Mouse (Mus musculus) E14TG2a.4 (cell line): ENCODE results near the gene Wwp2.

ENCODE experiments used
- H3K27me3 ChIP-seq: 2 replicates; pipeline ENCODE4 v1.6.1; 2014; ENCODE audit warnings: low read length, control low read depth; ENCODE audit not compliant: insufficient read depth
- H3K36me3 ChIP-seq: 2 replicates; pipeline ENCODE4 v1.6.1; 2014; ENCODE audit warnings: low read length, control low read depth; ENCODE audit not compliant: insufficient read depth
- H3K4me1 ChIP-seq: replicated peaks from 2 replicates; pipeline ENCODE4 v1.6.1; 2014; ENCODE audit warnings: low read depth, low read length, control low read depth
- H3K4me3 ChIP-seq: replicated peaks from 2 replicates; pipeline ENCODE4 v1.5.1; 2014; ENCODE audit warnings: mild to moderate bottlenecking, low read length
- H3K9me3 ChIP-seq: 2 replicates; pipeline ENCODE4 v1.6.1; 2014; ENCODE audit warnings: low read length, control low read depth
- CTCF ChIP-seq: conservative IDR thresholded peaks from 2 replicates; pipeline ENCODE4 v1.5.1; 2014; ENCODE audit warnings: low read length
- NANOG ChIP-seq: IDR thresholded peaks from 2 replicates; pipeline ENCODE4 v1.6.1; 2014; ENCODE audit warnings: borderline replicate concordance, low read length, mixed read lengths
- POU5F1 ChIP-seq: IDR thresholded peaks from 2 replicates; pipeline ENCODE4 v1.6.1; 2014; ENCODE audit warnings: low read length, borderline replicate concordance

Gene Wwp2

DNA sequence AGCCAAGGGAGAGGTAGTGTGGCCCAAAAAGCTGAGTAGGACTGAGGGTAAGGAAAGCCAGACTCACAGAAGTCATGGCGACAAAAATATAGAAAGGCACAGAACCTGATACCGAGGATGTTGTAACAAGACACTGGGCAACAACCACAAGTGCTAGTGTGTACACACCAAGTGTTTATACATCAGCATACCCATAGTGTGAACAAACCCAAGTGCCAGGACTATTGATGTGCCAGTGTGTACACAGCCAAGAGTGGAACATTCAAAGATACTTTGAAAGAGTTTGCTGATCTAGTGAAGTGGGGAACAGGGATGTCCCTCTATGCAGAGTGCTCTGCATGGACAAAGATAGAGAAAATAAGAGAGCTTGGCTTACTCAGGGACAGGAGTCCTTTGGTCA, 54.5 kb downstream of the Wwp2 start:
- TF ChIP-seq NANOG, result no peak
- no peak for TF ChIP-seq CTCF
- TF ChIP-seq POU5F1, result no peak
- H3K4me1 ChIP-seq, result peaks cover 23% of the 10 kb centered on the region
- no peaks in the 10 kb centered on the region for H3K27me3 ChIP-seq
- peaks cover 21% of the 10 kb centered on the region for H3K36me3 ChIP-seq
- H3K9me3 ChIP-seq, result no peaks in the 10 kb centered on the region
- no peak overlapping the region for H3K4me3 ChIP-seq

DNA sequence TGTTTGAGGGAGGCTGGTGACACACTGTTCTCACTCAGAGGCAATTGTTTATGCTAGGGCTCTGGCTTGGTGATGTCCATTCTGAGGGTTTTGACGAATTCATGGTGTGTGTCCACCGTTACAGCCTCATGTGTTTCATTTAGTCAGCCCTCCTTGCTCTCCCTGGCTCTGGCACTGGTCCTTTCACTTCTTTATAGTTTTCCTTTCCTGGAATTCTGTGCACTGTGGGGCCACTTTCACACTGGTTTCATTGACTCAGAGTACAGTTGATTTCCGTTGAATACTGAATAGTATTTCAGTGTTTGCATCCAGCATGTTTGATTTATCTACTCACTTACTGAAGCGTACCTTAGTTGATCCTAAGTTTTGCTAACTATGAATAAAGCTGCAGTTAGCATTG, 55.0 kb downstream of the Wwp2 start:
- H3K27me3 ChIP-seq, result no peaks in the 10 kb centered on the region
- no peak overlapping the region for H3K4me3 ChIP-seq
- H3K9me3 ChIP-seq, result no peaks in the 10 kb centered on the region

GRCm38 (mm10) chr8:107491831-107492230, 55.7 kb downstream of the Wwp2 start:
- H3K9me3 ChIP-seq, result no peaks in the 10 kb centered on the region
- peaks cover 10% of the 10 kb centered on the region for H3K36me3 ChIP-seq
- H3K27me3 ChIP-seq, result no peaks in the 10 kb centered on the region
- H3K4me3 ChIP-seq, result no peak overlapping the region
- peaks cover 25% of the 10 kb centered on the region for H3K4me1 ChIP-seq
- TF ChIP-seq CTCF (no peak), POU5F1 (no peak), NANOG (no peak)

More for the DNA sequence above, 55.0 kb downstream of the Wwp2 start:
- Histone ChIP-seq H3K4me1 (peaks cover 25% of the 10 kb centered on the region), H3K36me3 (peaks cover 16% of the 10 kb centered on the region)
- TF ChIP-seq NANOG (no peak), CTCF (no peak), POU5F1 (no peak)

GRCm38 (mm10) chr8:107492802-107493201, 56.6 kb downstream of the Wwp2 start:
- Histone ChIP-seq H3K9me3 (no peaks in the 10 kb centered on the region), H3K4me1 (peaks cover 26% of the 10 kb centered on the region), H3K36me3 (peaks cover 8% of the 10 kb centered on the region; the same call in 1 of the 2 replicates), H3K4me3 (no peak overlapping the region), H3K27me3 (no peaks in the 10 kb centered on the region)
- TF ChIP-seq POU5F1 (no peak), CTCF (no peak), NANOG (no peak)

DNA sequence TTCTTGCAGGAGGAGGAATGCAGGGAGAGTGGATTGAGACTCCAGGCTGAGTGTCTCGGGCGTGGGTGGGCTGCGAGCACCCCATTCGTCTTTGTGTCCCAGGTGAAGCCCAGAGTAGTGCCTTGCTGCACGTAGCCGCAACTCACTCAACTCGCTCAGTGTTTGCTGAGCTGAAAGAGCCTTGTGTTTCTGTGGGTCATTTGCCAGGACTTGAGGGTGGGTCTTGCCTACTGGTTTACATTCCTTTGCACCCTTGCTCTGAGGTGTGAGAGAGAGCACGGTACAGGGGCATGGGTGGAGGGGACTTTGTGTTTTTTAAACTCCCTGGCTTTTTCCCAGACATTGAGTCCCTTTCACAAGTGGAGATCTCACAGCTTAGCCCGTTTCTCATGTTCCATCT, 59.3 kb downstream of the Wwp2 start:
- peaks cover 31% of the 10 kb centered on the region for H3K4me1 ChIP-seq
- TF ChIP-seq POU5F1 (no peak), CTCF (no peak), NANOG (no peak)
- no peak overlapping the region for H3K4me3 ChIP-seq
- no peaks in the 10 kb centered on the region for H3K9me3 ChIP-seq
- H3K27me3 ChIP-seq, result no peaks in the 10 kb centered on the region
- H3K36me3 ChIP-seq, result peaks cover 11% of the 10 kb centered on the region; the same call in 1 of the 2 replicates

GRCm38 (mm10) chr8:107497708-107498107, 61.5 kb downstream of the Wwp2 start:
- Histone ChIP-seq H3K9me3 (no peaks in the 10 kb centered on the region), H3K36me3 (peaks cover 10% of the 10 kb centered on the region; the same call in 1 of the 2 replicates), H3K27me3 (no peaks in the 10 kb centered on the region), H3K4me3 (no peak overlapping the region), H3K4me1 (peaks cover 39% of the 10 kb centered on the region)
- no peak for TF ChIP-seq POU5F1
- TF ChIP-seq CTCF, result no peak
- TF ChIP-seq NANOG, result no peak

- Histone ChIP-seq H3K4me1 (peaks cover 45% of the 10 kb centered on the region), H3K9me3 (no peaks in the 10 kb centered on the region), H3K36me3 (peaks cover 10% of the 10 kb centered on the region; the same call in 1 of the 2 replicates), H3K27me3 (no peaks in the 10 kb centered on the region), H3K4me3 (no peak overlapping the region)
- no peak for TF ChIP-seq CTCF
- no peak for TF ChIP-seq NANOG
- TF ChIP-seq POU5F1, result no peak
Observed at GRCm38 (mm10) chr8:107498390-107498789, 62.2 kb downstream of the Wwp2 start.

DNA sequence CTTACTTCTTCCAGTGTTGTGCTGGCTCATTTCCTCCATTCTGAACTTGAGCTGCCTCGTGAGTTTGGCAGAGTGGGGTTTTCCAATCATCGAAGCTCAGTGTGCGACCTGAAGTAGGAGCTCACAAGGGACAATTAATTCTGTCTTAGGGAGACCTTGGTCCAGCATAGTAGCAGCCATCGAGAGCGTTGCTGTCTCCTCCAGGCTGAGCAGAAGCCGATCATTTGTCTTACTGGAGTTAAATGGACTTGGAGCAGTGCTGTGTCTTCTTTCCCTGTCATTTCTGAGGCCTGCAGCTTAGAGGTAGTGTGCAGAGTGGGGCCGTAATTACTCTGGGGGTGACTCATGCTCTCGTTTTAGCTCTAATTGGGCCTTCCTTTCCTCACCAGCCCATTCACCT, 62.6 kb downstream of the Wwp2 start:
- Histone ChIP-seq H3K4me1 (peaks cover 49% of the 10 kb centered on the region), H3K36me3 (peaks cover 10% of the 10 kb centered on the region; the same call in 1 of the 2 replicates), H3K27me3 (no peaks in the 10 kb centered on the region), H3K4me3 (no peak overlapping the region), H3K9me3 (no peaks in the 10 kb centered on the region)
- TF ChIP-seq NANOG (no peak), CTCF (no peak), POU5F1 (no peak)

DNA sequence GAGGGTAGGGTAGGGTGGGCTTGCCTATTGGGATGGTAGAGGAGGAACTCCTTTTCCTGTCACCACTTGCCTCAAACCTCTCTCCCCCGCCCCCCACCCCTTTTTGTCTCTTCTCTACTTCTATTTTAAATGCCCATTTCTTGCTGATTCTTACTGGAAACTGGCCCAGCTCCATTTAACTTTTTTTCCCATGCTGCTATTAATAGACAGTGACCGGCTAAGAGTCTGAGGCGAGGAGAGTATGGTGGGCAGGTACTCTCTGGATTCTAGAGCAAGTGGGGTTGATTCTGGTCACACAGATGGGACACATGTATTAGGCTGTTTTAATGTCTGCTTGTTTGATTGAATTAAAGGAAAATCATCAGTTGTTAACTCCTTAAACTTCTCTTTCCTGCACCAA, 63.4 kb downstream of the Wwp2 start:
- Histone ChIP-seq H3K27me3 (no peaks in the 10 kb centered on the region), H3K36me3 (peaks cover 10% of the 10 kb centered on the region; the same call in 1 of the 2 replicates), H3K4me1 (peaks cover 56% of the 10 kb centered on the region), H3K4me3 (no peak overlapping the region), H3K9me3 (no peaks in the 10 kb centered on the region)
- TF ChIP-seq POU5F1, result no peak
- no peak for TF ChIP-seq NANOG
- TF ChIP-seq CTCF, result no peak

DNA sequence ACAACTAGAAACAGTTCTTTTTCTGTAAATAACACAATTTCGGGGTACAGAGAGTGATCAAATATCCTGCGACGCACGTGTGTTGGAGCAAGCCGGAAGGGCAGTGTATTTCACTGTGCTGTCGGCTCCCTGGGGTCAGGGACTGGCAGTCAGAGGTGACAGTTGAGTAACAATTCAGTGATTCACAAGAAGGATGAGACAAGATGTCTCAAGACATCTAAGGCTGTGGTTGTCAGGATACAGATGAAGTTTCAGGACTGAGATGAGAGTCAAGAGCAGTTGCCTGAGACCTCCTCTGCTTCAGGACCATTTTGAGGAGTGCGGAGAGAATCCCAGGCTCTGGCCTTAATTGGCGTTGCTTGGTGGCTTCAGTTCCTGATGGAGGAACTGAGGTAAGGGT, 66.2 kb downstream of the Wwp2 start:
- Histone ChIP-seq H3K36me3 (peaks cover 25% of the 10 kb centered on the region), H3K4me3 (no peak overlapping the region), H3K4me1 (peaks cover 67% of the 10 kb centered on the region), H3K9me3 (no peaks in the 10 kb centered on the region), H3K27me3 (no peaks in the 10 kb centered on the region)
- TF ChIP-seq NANOG, result no peak
- no peak for TF ChIP-seq POU5F1
- TF ChIP-seq CTCF, result no peak
